Comparison of ENCODE assay signal across 8 mouse cellular contexts in the genomic region with DNA sequence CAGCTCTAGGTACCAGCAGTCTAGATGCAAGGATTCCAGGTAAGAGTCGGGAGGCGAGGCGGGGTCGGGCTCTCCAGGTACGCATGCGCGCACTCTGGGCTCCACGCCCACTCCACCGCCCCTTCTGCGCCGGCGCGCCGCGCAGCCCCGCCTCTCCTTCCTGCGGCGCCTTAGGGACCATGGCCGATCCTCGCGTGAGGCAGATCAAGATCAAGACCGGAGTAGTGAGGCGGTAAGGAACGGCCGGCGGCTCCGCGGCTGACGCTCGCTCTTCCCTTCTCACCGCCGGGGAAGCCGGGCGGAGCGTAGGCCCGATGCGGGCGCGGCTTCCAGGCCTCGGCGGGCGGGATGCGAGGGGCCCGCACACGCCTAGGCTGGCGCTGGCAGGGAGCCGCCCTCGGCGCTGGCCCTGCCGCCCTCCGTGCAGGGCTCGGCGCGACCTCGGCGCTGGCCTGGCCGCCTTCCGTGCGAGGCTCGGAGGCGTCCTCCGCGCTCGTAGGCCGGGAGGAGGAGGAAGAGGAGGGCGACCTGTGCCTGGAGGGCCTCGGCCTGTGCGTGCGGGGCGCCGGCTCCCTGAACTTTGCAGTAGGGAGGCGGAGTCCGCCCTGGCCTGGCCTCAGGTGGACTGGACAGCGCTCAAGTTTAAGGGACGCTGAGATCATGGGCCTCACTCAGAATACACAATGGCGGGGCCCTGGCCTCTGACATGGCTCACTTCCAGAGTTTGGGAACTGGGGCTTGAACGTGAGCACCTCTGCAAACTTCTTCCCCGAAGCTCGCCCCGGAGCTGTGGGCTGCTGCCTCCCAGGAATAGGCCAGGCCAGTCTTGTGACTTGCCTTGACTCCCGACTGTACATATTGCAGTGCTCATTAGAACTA. TPM values are rescaled to one million over a fixed set of nuclear protein-coding genes. Genes with fewer than 3 reads are reported as not detected.
A peak's percentile ranks its signal among the peaks of the same experiment; 100 is the strongest.
DNase-seq lines count a peak whose midpoint lies in the region; ATAC-seq and TF ChIP-seq lines count a peak whose summit lies in the region.

Tbca (plus strand) TSS at position 140 of the 879 bp plus-strand sequence.

- H3K4me1 ChIP-seq in hindbrain, embryonic 14.5 days (replicated peaks; ENCODE audit: control insufficient read depth, insufficient read depth, low read length) = peaks cover 22% of the 10 kb centered on the region

- in situ Hi-C loops in Patski (cut with MboI; ENCODE audit: low pct_unique_long_range_greater_than_20kb) = no loop called here

- DNase-seq in Patski (ENCODE audit: low read depth, low spot score) = peak; percentile 27
- peak; percentile 95 for DNase-seq in cerebellum, postnatal 14 days
- peak; percentile 61 to 74 for DNase-seq in frontal cortex, postnatal 25 days (ENCODE audit: low spot score in 2 of 2)
- peak; percentile 92 for DNase-seq in hindbrain, embryonic 14.5 days (ENCODE audit: low spot score)
- DNase-seq in layer of hippocampus, postnatal 36 days = peak; percentile 76 to 80
- peak; percentile 90 for DNase-seq in lung, postnatal 36 days
- peak; percentile 93 for DNase-seq in retina, postnatal 1 day
- peak; percentile 82 to 84 for DNase-seq in urinary bladder, adult 18-20 months (ENCODE audit: low spot score in 2 of 2)

- H3K9me3 ChIP-seq in hindbrain, embryonic 14.5 days (ENCODE audit: control insufficient read depth, low read length) = no peaks in the 10 kb centered on the region

- under 1% methylated on average over 75 of the region's 81 CpGs for WGBS in hindbrain, embryonic 14.5 days

- ATAC-seq in Patski = peak; percentile 95
- peak; percentile 96 for ATAC-seq in hindbrain, embryonic 14.5 days (ENCODE audit: low FRiP score)

- H3K27me3 ChIP-seq in Patski = peaks cover 25% of the 10 kb centered on the region
- no peaks in the 10 kb centered on the region for H3K27me3 ChIP-seq in hindbrain, embryonic 14.5 days (ENCODE audit: control insufficient read depth, insufficient read depth, low read length)

- no peak for TF ChIP-seq CTCF in Patski (IDR thresholded peaks at IDR 0.05)

- POLR2A ChIA-PET in Patski (lab: Charles Lee) = no interaction called here

- H3K9ac ChIP-seq in hindbrain, embryonic 14.5 days = peak within 1 kb of the TSS; percentile 94

- CTCF ChIA-PET in Patski (lab: Charles Lee) = interaction anchor here (0.7 kb wide), 1 partner anchor 90 kb away, joined by 3 read pairs; no protein-coding TSS in a partner anchor

- H3K4me2 ChIP-seq in hindbrain, embryonic 14.5 days (replicated peaks) = peak within 1 kb of the TSS; percentile 93

- H3K4me3 ChIP-seq in hindbrain, embryonic 14.5 days (replicated peaks; ENCODE audit: low read length) = peak within 1 kb of the TSS; percentile 92

- peak within 1 kb of the TSS; percentile 87 for H3K27ac ChIP-seq in hindbrain, embryonic 14.5 days

- H3K36me3 ChIP-seq in hindbrain, embryonic 14.5 days (replicated peaks; ENCODE audit: control insufficient read depth, insufficient read depth) = no peaks in the 10 kb centered on the region

RNA-seq across cellular contexts. Expression of gene Tbca, which starts in this region (rescaled TPM):
- polyA plus RNA-seq in Patski (2021) = 325 TPM
- 285 and 314 TPM in 2 replicates for polyA plus RNA-seq in hindbrain, embryonic 14.5 days (2014; fragmentation: Nextera tagmentation; extraction: Ambion mirVana)
- total RNA-seq in layer of hippocampus, postnatal 36 days (2021) = 100 to 1,000 TPM; 138 to 139 TPM

Comparison
In these comparisons a context has a peak if more than half of its experiments do, and no peak if none do; other contexts are left out.
1. Peak in every context shown above with its lines: DNase-seq, ATAC-seq, H3K4me3 ChIP-seq and H3K27ac ChIP-seq.
2. DNase-seq: peak in every context shown above with its lines; median percentile 95 in cerebellum, postnatal 14 days; 93 in retina, postnatal 1 day; 92 in hindbrain, embryonic 14.5 days; 90 in lung, postnatal 36 days; 83 in urinary bladder, adult 18-20 months; 78 in layer of hippocampus, postnatal 36 days; 68 in frontal cortex, postnatal 25 days; 27 in Patski.